Mouse (Mus musculus) embryonic fibroblast, embryonic 13.5 days (primary cell): ENCODE results near the gene Extl2. TPM values are rescaled to one million over a fixed set of nuclear protein-coding genes. Genes with fewer than 3 reads are reported as not detected.

Experiments
- H3K27ac ChIP-seq: 2 replicates; pipeline ENCODE4 v1.5.1; 2012; ENCODE audit warnings: low read length, control low read depth, inconsistent platforms; ENCODE audit not compliant: insufficient read depth
- H3K4me1 ChIP-seq: 2 replicates; pipeline ENCODE4 v1.6.1; 2011; ENCODE audit warnings: low read length; ENCODE audit not compliant: control insufficient read depth, insufficient read depth
- H3K4me3 ChIP-seq: 2 replicates; pipeline ENCODE4 v1.5.1; 2011; ENCODE audit warnings: mild to moderate bottlenecking, control low read depth, low read length; ENCODE audit not compliant: insufficient read depth
- CTCF ChIP-seq: IDR thresholded peaks from 2 replicates; pipeline ENCODE4 v1.5.1; 2011; ENCODE audit warnings: mild to moderate bottlenecking, control low read depth, low read length, moderate library complexity, borderline replicate concordance; ENCODE audit not compliant: insufficient read depth
- POLR2A ChIP-seq: IDR thresholded peaks from 2 replicates; pipeline ENCODE4 v1.6.1; 2011; ENCODE audit warnings: low read depth, mild to moderate bottlenecking, control low read depth, low read length, moderate library complexity
- polyA plus RNA-seq: library from polyadenylated mRNA; stranded (reverse); fragments of >200 nt; gene quantifications from 2 replicates; pipeline ENCODE4 v1.2.4, GENCODE M21; 2011; ENCODE audit warnings: low read depth; ENCODE audit not compliant: missing spikeins, insufficient read length

Extl2 gene
- polyA plus RNA-seq, 1 experiment: 33.9 TPM

GRCm38 (mm10) chr3:116072584-116072983 is 65.3 kb downstream of the Extl2 start:
- H3K4me3 ChIP-seq: no peak overlapping the region
- TF ChIP-seq POLR2A: no peak
- TF ChIP-seq CTCF: no peak
- peaks cover 6% of the 10 kb centered on the region for H3K4me1 ChIP-seq
- H3K27ac ChIP-seq: no peak overlapping the region

GRCm38 (mm10) chr3:116076739-116077138 is 69.5 kb downstream of the Extl2 start:
- TF ChIP-seq CTCF (no peak), POLR2A (no peak)
- H3K4me3 ChIP-seq: no peak overlapping the region
- H3K4me1 ChIP-seq: peaks cover 9% of the 10 kb centered on the region
- H3K27ac ChIP-seq: no peak overlapping the region

DNA sequence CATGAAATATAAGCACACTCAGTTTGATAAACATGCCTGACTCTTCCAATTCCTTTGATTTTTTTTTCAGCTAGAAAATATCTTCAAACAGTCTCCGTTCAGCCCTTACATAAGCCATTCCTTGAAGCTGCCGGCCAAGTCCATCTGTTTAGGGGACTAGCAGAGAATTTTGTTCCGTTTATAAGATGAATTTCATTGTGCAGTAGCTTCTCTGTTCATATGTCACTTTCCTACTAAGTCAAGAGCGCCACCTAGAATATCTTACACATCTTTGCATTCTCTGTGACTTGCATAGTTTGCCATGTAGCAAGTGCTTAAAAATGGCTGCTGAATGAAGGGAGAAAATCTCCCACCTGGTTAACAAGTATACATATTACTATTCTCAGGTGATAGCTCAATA is 71.2 kb downstream of the Extl2 start:
- no peak for TF ChIP-seq POLR2A
- no peak for TF ChIP-seq CTCF
- H3K4me3 ChIP-seq: no peak overlapping the region
- H3K4me1 ChIP-seq: peaks cover 14% of the 10 kb centered on the region
- no peak overlapping the region for H3K27ac ChIP-seq

Other genes starting within 250 kb of the Extl2 start
- gene Dph5, start 119.6 kb upstream of the Extl2 start, polyA plus RNA-seq: 16.1 and 17.9 TPM in 2 replicates
- gene Slc30a7, start 56 bp upstream of the Extl2 start, polyA plus RNA-seq: 53.1 TPM in 2 replicates
- 114 and 127 TPM in 2 replicates for gene Vcam1, start 122.2 kb downstream of the Extl2 start, polyA plus RNA-seq
- gene Gpr88, start 246.0 kb downstream of the Extl2 start, polyA plus RNA-seq: 2.2 and 5.6 TPM in 2 replicates